Mouse (Mus musculus) embryo, embryonic 10 days (tissue): ENCODE measurements at regions not wholly inside any gene's neighbourhood (a gene's known extent, or its start where the extent isn't known, plus 50 kb on each side); places are given as distances from the start of the nearest gene placed in this dataset.

Experiments used
- DNase-seq: peaks from one replicate; pipeline ENCODE4 v3.0.0-alpha.2; 2015; ENCODE audit warnings: low spot score

GRCm38 (mm10) chr6:51701253-51702020 lies 177.7 kb downstream of the Snx10 start:
- no peak for DNase-seq

GRCm38 (mm10) chr6:51702456-51703171 lies 178.9 kb downstream of the Snx10 start:
- no peak for DNase-seq

GRCm38 (mm10) chr6:51708011-51708410 lies 184.3 kb downstream of the Snx10 start:
- DNase-seq, result no peak

GRCm38 (mm10) chr6:51708668-51709339 lies 185.1 kb downstream of the Snx10 start:
- no peak for DNase-seq

GRCm38 (mm10) chr6:51709340-51710067 lies 185.8 kb downstream of the Snx10 start:
- peak; percentile 78 for DNase-seq

- DNase-seq, result no peak
Observed at GRCm38 (mm10) chr6:51710153-51710552, 186.5 kb downstream of the Snx10 start.

GRCm38 (mm10) chr6:51710926-51711615 lies 187.4 kb downstream of the Snx10 start:
- DNase-seq, result no peak

GRCm38 (mm10) chr6:51711616-51711970 lies 187.9 kb downstream of the Snx10 start:
- no peak for DNase-seq

- DNase-seq, result peak; percentile 42
Observed at GRCm38 (mm10) chr6:51715158-51715840, 191.6 kb downstream of the Snx10 start.

- DNase-seq, result no peak
Observed at GRCm38 (mm10) chr6:51717386-51717785, 193.7 kb downstream of the Snx10 start.

- no peak for DNase-seq
Observed at GRCm38 (mm10) chr6:51720705-51721104, 197.0 kb downstream of the Snx10 start.

GRCm38 (mm10) chr6:51723053-51723452 lies 199.4 kb downstream of the Snx10 start:
- no peak for DNase-seq

- DNase-seq, result no peak
Observed at GRCm38 (mm10) chr6:51727191-51727590, 203.5 kb downstream of the Snx10 start.

- no peak for DNase-seq
Observed at GRCm38 (mm10) chr6:51728816-51729562, 205.3 kb downstream of the Snx10 start.

- no peak for DNase-seq
Observed at GRCm38 (mm10) chr6:51730564-51731351, 207.1 kb downstream of the Snx10 start.

- DNase-seq, result no peak
Observed at GRCm38 (mm10) chr6:51732298-51732895, 208.7 kb downstream of the Snx10 start.

GRCm38 (mm10) chr6:51736051-51736450 lies 212.3 kb downstream of the Snx10 start:
- no peak for DNase-seq

GRCm38 (mm10) chr6:51743105-51743660 lies 219.5 kb downstream of the Snx10 start:
- no peak for DNase-seq

- no peak for DNase-seq
Observed at GRCm38 (mm10) chr6:51744607-51745006, 220.9 kb downstream of the Snx10 start.
